Mouse (Mus musculus) left cerebral cortex, adult 2 months (tissue): ENCODE data around the gene Vmn1r70. TPM values are rescaled to one million over a fixed set of nuclear protein-coding genes. Genes with fewer than 3 reads are reported as not detected.

Experiments
- DNase-seq, 2 experiments: peaks; one replicate each; pipeline ENCODE4 v3.0.0; 2021 to 2022; ENCODE audit warnings: low spot score in 2 of 2, mixed read lengths in 1 of 2; ENCODE audit errors: extremely low spot score in 1 of 2
- H3K27ac ChIP-seq: fragments of 200-600 bp; 2 replicates; pipeline ENCODE4 v1.8.1; 2022
- H3K4me3 ChIP-seq: fragments of 200-600 bp; 2 replicates; pipeline ENCODE4 v1.8.1; 2022
- CTCF ChIP-seq: fragments of 200-600 bp; IDR thresholded peaks from 2 replicates; pipeline ENCODE4 v1.8.1; 2022; ENCODE audit warnings: antibody characterized with exemption, mild to moderate bottlenecking, moderate library complexity
- intact Hi-C: fragments of 180-260 bp; cut with DNase I; formaldehyde crosslinking; loops from one replicate; pipeline ENCODE4 v1.15.1; 2025
- long read RNA-seq, 2 experiments: library from polyadenylated mRNA; stranded (forward); transcript quantifications; one replicate each; pipeline ENCODE4 v2.0.0; 2021; ENCODE audit warnings: borderline mapping rate in 2 of 2
- total RNA-seq, 2 experiments: library from RNA; stranded (reverse); gene quantifications; 2 replicates each; pipeline ENCODE4 v1.2.3; 2021

Gene Vmn1r70
- not detected for total RNA-seq
- long read RNA-seq, experiment 1 = 0 reads
- long read RNA-seq, experiment 2 = 0 reads

GRCm38 (mm10) chr7:10631232-10631631 is at the start of gene Vmn1r70:
Gene Vmn1r70, plus strand, starts transcription at chr7:10631532.
- intact Hi-C loops = no loop called here
- Histone ChIP-seq H3K4me3 (no peak within 1 kb of the TSS), H3K27ac (no peak within 1 kb of the TSS)
- no peak for DNase-seq
- no peak for TF ChIP-seq CTCF

DNA sequence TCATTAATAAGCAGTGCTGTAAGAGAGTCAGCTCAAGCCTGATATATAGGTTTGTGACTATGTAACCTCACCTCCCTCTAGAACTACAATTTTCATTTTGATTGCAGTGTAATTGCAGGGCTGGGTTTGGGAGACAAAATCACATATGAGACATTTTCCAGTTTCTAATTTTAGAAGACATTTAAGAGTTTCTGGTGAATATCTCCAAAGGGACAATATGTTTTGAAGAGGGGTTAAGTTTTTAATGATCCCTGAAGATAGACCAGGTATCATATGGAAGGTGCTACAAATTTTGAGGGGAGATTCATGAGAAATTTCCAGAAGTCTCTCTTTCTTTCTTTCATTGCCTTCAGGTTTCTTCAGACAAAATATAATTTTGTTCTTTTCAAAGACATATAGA is 17.8 kb upstream of the Vmn1r70 start, which contains the start of gene Vmn1r69:
TSS of gene Vmn1r69 (minus strand) at position 101 of the 400 bp plus-strand sequence.
- intact Hi-C loops = no loop called here
- H3K27ac ChIP-seq = no peak within 1 kb of the TSS
- H3K4me3 ChIP-seq = no peak within 1 kb of the TSS
- DNase-seq = no peak
- no peak for TF ChIP-seq CTCF

Other genes with a start within 250 kb of the Vmn1r70 start
- gene Vmn1r67, start 188.2 kb upstream of the Vmn1r70 start, total RNA-seq = not detected
- 10 to 100 TPM; 15.0 to 15.7 TPM for gene Zik1, start 136.1 kb upstream of the Vmn1r70 start, total RNA-seq
- gene Vmn1r68, start 73.0 kb upstream of the Vmn1r70 start, total RNA-seq = not detected
- gene Vmn1r69, start 17.9 kb upstream of the Vmn1r70 start, total RNA-seq = not detected
- not detected for gene Nlrp4b, start 56.3 kb downstream of the Vmn1r70 start, total RNA-seq
- not detected for gene Vmn1r71, start 122.8 kb downstream of the Vmn1r70 start, total RNA-seq